Mouse (Mus musculus): ENCODE results near the gene Nap1l1. TPM values are rescaled to one million over a fixed set of nuclear protein-coding genes. Genes with fewer than 3 reads are reported as not detected.

The Nap1l1 gene
- total RNA-seq, 2 experiments from 2014 or later, result 59.7 to 65.9 TPM

GRCm38 (mm10) chr10:111539724-111540324 is 66.8 kb downstream of the Nap1l1 start:
- intact Hi-C loops (cut with DNase I), result loop anchor here (5.0 kb wide), 1 partner anchor 33 kb away; the partner anchor contains the start of gene Phlda1

DNA sequence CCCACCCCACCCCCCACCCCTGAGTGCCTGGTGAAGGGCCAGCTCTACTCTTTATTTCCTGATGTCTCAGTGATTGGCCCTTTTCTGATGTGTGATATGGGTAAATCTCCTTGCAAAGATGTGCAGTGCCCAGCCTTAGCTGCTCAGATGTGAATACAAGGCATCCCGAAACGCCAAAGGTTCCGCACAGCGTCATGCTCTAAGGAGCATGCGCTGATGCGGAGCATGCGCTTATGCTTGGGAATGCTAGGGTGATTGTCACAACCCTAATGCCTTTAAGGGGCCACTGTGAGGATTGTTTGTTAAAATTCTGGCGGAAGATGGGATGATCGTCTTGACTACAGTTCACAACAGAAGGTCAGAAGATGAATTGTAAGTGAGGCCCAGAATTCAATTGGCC is 67.7 kb downstream of the Nap1l1 start:
- no peak for DNase-seq
- intact Hi-C loops (cut with DNase I), result loop anchor here (5.0 kb wide), 1 partner anchor 33 kb away; the partner anchor contains the start of gene Phlda1

More at GRCm38 (mm10) chr10:111539724-111540324, 66.8 kb downstream of the Nap1l1 start:
- DNase-seq, result peak in 1 of 2 experiments; percentile 34

- intact Hi-C loops (cut with DNase I), result loop anchor here (5.0 kb wide), 1 partner anchor 36 kb away; the partner anchor contains the start of gene Phlda1
- no peak for DNase-seq
Measured at GRCm38 (mm10) chr10:111543106-111543505, 70.1 kb downstream of the Nap1l1 start.

GRCm38 (mm10) chr10:111543781-111544260 is 70.8 kb downstream of the Nap1l1 start:
- DNase-seq, result peak; percentile 25 to 36
- intact Hi-C loops (cut with DNase I), result loop anchor here (5.0 kb wide), 1 partner anchor 37 kb away; the partner anchor contains the start of gene Phlda1

- intact Hi-C loops (cut with DNase I), result loop anchor here (5.0 kb wide), 1 partner anchor 37 kb away; the partner anchor contains the start of gene Phlda1
- no peak for DNase-seq
Measured at GRCm38 (mm10) chr10:111544311-111544710, 71.3 kb downstream of the Nap1l1 start.

- no peak for DNase-seq
- intact Hi-C loops (cut with DNase I), result no loop called here
Measured at GRCm38 (mm10) chr10:111545648-111546047, 72.6 kb downstream of the Nap1l1 start.

Other genes with a start within 250 kb of the Nap1l1 start
- gene Bbs10, start 174.5 kb upstream of the Nap1l1 start, total RNA-seq (2021), result 1 to 10 TPM; 3.1 to 3.2 TPM
- 10 to 100 TPM; 20.3 to 22.3 TPM for gene Phlda1, start 33.1 kb downstream of the Nap1l1 start, total RNA-seq (2021)

All from heart, postnatal 14 days (tissue).